Mouse (Mus musculus) megakaryocyte-erythroid progenitor cell, adult 5 weeks (primary cell): ENCODE results near the gene Rexo4. TPM values are rescaled to one million over a fixed set of nuclear protein-coding genes. Genes with fewer than 3 reads are reported as not detected.

Source experiments
- polyA plus RNA-seq: library from polyadenylated mRNA; stranded (reverse); fragments of >175 nt; gene quantifications from 2 replicates; pipeline ENCODE4 v1.2.3, GENCODE M21; 2012

Gene Rexo4
- 132 and 133 TPM in 2 replicates for polyA plus RNA-seq

DNA sequence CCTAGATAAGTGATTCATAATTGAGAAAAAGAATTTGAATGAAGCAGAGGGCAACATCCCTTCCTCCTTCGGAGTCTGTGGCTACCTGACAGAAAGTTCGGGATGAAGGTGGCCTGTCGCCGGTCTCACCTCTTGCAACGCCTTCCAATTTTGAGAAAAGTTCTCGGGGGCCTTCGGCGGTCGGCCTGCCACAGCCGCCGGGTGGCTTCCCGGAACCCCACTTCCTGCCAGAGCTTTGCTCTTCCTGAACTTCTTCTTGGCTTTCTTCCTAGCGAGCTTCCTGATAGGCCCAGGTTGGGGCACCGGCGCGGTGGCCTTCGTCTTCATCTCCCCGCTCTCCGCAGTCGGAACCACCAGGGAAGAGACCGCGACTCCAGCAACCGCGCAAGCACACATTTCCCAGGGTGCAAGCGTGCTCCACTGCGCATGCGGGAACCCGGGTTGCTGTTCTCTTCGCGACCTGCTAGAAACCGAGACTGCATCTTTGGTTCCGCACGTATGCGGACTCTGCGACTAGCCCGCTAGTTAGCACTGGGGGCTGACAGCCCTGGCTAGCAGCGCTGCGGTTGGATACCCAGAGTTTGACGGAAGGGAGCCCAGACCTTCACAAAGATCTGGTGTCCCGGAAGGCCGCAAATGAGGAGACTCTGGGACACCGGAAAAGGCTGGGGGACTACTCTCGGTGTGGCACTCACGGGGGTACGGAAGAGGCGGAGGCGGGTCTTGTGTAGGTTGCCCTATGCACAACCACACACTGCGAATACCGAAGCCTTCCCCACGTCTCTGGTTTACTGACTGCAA, at the start of gene Rexo4:
Gene Rexo4 (minus strand): TSS at position 464 of the 801 bp plus-strand sequence.

GRCm38 (mm10) chr2:27009714-27010244, 45.6 kb upstream of the Rexo4 start, which contains the start of gene Cacfd1:
TSS of gene Cacfd1 (plus strand) at chr2:27009926.

GRCm38 (mm10) chr2:26973116-26973515, 8.9 kb upstream of the Rexo4 start, which contains the start of gene Adamts13:
TSS of gene Adamts13 (plus strand) at chr2:26973416.

DNA sequence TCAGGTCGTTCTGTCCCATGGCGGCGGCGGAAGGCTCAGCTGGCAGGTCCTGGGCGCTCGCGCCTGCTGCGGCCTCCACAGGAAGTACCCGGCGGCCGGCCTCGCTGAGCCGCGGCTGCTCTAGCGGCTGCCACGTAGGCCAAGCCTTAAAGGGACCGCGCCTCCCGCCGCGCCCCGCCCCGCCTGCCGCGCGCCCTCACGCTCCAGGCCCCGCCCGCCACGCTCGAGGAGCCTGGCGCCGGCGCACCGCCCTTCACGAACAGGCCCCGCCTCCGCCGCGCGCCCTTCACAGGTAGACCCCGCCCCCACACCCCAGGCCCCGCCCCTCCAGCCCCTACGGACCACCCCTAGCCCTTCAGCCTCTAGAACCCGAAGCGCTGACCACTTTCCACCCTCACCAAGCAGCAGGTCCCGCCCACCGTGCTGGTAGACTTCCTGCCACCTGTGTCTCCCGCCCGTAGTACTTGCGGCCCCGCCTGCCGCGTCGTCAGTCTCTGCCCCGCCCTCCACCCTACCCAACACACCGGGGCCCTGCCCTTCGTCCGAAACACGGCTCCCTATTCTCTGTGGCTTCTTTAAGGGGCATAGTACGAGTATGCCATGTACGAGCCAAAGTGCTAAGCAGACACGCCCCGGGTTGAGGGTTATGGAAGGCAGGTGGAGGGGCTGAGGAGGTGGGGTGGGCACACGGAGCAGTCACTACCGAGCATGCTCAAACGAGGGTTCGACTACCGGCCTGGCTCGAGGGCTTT, 30.7 kb downstream of the Rexo4 start, which contains the start of the genes Surf4 and Stkld1:
Gene Surf4 (minus strand): TSS at position 625 of the 752 bp plus-strand sequence.
Gene Stkld1 (plus strand): TSS at position 744 of the 752 bp plus-strand sequence.

GRCm38 (mm10) chr2:26915927-26916728, 48.1 kb downstream of the Rexo4 start, which contains the start of the genes Surf2 and Surf1:
TSS of gene Surf2 (plus strand) at chr2:26916367.
TSS of gene Surf1 (minus strand) at chr2:26916530.

GRCm38 (mm10) chr2:26910124-26910993, 53.8 kb downstream of the Rexo4 start, which contains the start of the genes Med22 and Rpl7a:
TSS of gene Med22 (minus strand) at chr2:26910677.
TSS of gene Rpl7a (plus strand) at chr2:26910764.

Other genes starting within 250 kb of the Rexo4 start
- gene Abo, start 99.4 kb downstream of the Rexo4 start, polyA plus RNA-seq, result not detected in 2 replicates
- gene Surf6, start 61.5 kb downstream of the Rexo4 start, polyA plus RNA-seq, result 30.5 and 44.3 TPM in 2 replicates
- 75.8 and 91.1 TPM in 2 replicates for gene Med22, start 53.7 kb downstream of the Rexo4 start, polyA plus RNA-seq
- 5,818 and 6,070 TPM in 2 replicates for gene Rpl7a, start 53.6 kb downstream of the Rexo4 start, polyA plus RNA-seq
- gene Surf2, start 48.0 kb downstream of the Rexo4 start, polyA plus RNA-seq, result 6.4 and 9.5 TPM in 2 replicates
- gene Surf1, start 47.9 kb downstream of the Rexo4 start, polyA plus RNA-seq, result 26.2 and 27.9 TPM in 2 replicates
- 149 and 184 TPM in 2 replicates for gene Surf4, start 30.5 kb downstream of the Rexo4 start, polyA plus RNA-seq
- 0.22 and 0.30 TPM in 2 replicates for gene Stkld1, start 30.3 kb downstream of the Rexo4 start, polyA plus RNA-seq
- 0.12 and 0.45 TPM in 2 replicates for gene Adamts13, start 9.0 kb upstream of the Rexo4 start, polyA plus RNA-seq
- 11.0 and 11.4 TPM in 2 replicates for gene Cacfd1, start 45.5 kb upstream of the Rexo4 start, polyA plus RNA-seq
- 10.4 and 13.4 TPM in 2 replicates for gene Slc2a6, start 63.6 kb upstream of the Rexo4 start, polyA plus RNA-seq
- gene Mymk, start 107.8 kb upstream of the Rexo4 start, polyA plus RNA-seq, result not detected in 2 replicates
- gene Adamtsl2, start 115.0 kb upstream of the Rexo4 start, polyA plus RNA-seq, result not detected in 2 replicates
- not detected in 2 replicates for gene Fam163b, start 178.1 kb upstream of the Rexo4 start, polyA plus RNA-seq
- not detected in 2 replicates for gene Dbh, start 200.8 kb upstream of the Rexo4 start, polyA plus RNA-seq